Mouse (Mus musculus) forebrain, postnatal 0 days (tissue): Measurements from ENCODE around the gene Serpinb6a. TPM values are rescaled to one million over a fixed set of nuclear protein-coding genes. Genes with fewer than 3 reads are reported as not detected.

ENCODE experiments used
- ATAC-seq: fragments of 200-750 bp; cut with Nextera tagmentation; 2 replicates; pipeline ENCODE4 v1.8.0; 2017; ENCODE audit warnings: mild to moderate bottlenecking, moderate library complexity
- DNase-seq: peaks from one replicate; pipeline ENCODE4 v3.0.0-alpha.2; 2015
- H3K27ac ChIP-seq: fragments of 300-500 bp; sonication (generic); 2 replicates; pipeline ENCODE4 v1.5.1; 2014; ENCODE audit warnings: low read depth, mild to moderate bottlenecking, antibody characterized with exemption, low read length, moderate library complexity, mixed read lengths
- H3K27me3 ChIP-seq: fragments of 300-500 bp; sonication (generic); 2 replicates; pipeline ENCODE4 v1.6.1; 2014; ENCODE audit warnings: mild to moderate bottlenecking, low read length, mixed read lengths; ENCODE audit not compliant: insufficient read depth
- H3K36me3 ChIP-seq: fragments of 300-500 bp; sonication (generic); 2 replicates; pipeline ENCODE4 v1.6.1; 2014; ENCODE audit warnings: mild to moderate bottlenecking, moderate library complexity; ENCODE audit not compliant: insufficient read depth
- H3K4me1 ChIP-seq: fragments of 300-500 bp; sonication (generic); 2 replicates; pipeline ENCODE4 v1.6.1; 2014; ENCODE audit warnings: antibody characterized with exemption; ENCODE audit not compliant: insufficient read depth
- H3K4me2 ChIP-seq: fragments of 300-500 bp; sonication (generic); 2 replicates; pipeline ENCODE4 v1.6.1; 2014; ENCODE audit warnings: low read depth, mild to moderate bottlenecking, moderate library complexity
- H3K4me3 ChIP-seq: fragments of 300-500 bp; sonication (generic); 2 replicates; pipeline ENCODE4 v1.5.1; 2014; ENCODE audit warnings: low read depth, low read length, mixed read lengths
- H3K9ac ChIP-seq: fragments of 300-500 bp; sonication (generic); 2 replicates; pipeline ENCODE4 v1.6.1; 2014; ENCODE audit warnings: mild to moderate bottlenecking
- H3K9me3 ChIP-seq: fragments of 300-500 bp; sonication (generic); 2 replicates; pipeline ENCODE4 v1.6.1; 2016; ENCODE audit warnings: low read length
- CTCF ChIP-seq: sonication (generic); IDR thresholded peaks from 2 replicates; pipeline ENCODE4 v1.5.1; 2016; ENCODE audit warnings: antibody characterized with exemption, control low read depth, low read depth
- WGBS: fragments of 180-500 bp; shearing (Covaris S2); extraction: QIAGEN DNeasy Blood & Tissue Kit; methylation state at CpG from one replicate; pipeline ENCODE4 v1.1.7; 2014; 5-methylcytosine and 5-hydroxymethylcytosine counted together
- polyA plus RNA-seq: library from polyadenylated mRNA; unstranded; fragments of >200 nt; fragmentation: Nextera tagmentation; extraction: Ambion mirVana; gene quantifications from 2 replicates; pipeline ENCODE4 v1.2.1, GENCODE M21; 2015
- total RNA-seq: library from RNA; depleted of rRNA; stranded (reverse); fragments of >200 nt; gene quantifications from 2 replicates; pipeline ENCODE4 v1.2.3, GENCODE M21; 2014

The Serpinb6a gene
- total and polyA plus RNA-seq, 2 experiments from 2014 or later, result 50.6 to 62.6 TPM

- 25% methylated on average over 1 of the region's 1 CpGs for WGBS
Measured at GRCm38 (mm10) chr13:33995197-33995596, 7.4 kb downstream of the Serpinb6a start.

GRCm38 (mm10) chr13:33989625-33990024 lies 13.0 kb downstream of the Serpinb6a start:
- Histone ChIP-seq H3K4me3 (no peak overlapping the region), H3K4me1 (no peaks in the 10 kb centered on the region), H3K27ac (no peak overlapping the region), H3K9me3 (no peaks in the 10 kb centered on the region), H3K27me3 (no peaks in the 10 kb centered on the region), H3K36me3 (no peaks in the 10 kb centered on the region; the same call in 1 of the 2 replicates), H3K4me2 (no peak overlapping the region), H3K9ac (no peak overlapping the region)
- no peak for DNase-seq
- TF ChIP-seq CTCF, result no peak
- WGBS, result 83% methylated on average over 5 of the region's 5 CpGs
- ATAC-seq, result no peak

More at GRCm38 (mm10) chr13:33995197-33995596, 7.4 kb downstream of the Serpinb6a start:
- H3K27me3 ChIP-seq, result no peaks in the 10 kb centered on the region
- H3K4me2 ChIP-seq, result no peak overlapping the region
- no peak overlapping the region for H3K27ac ChIP-seq
- H3K4me1 ChIP-seq, result no peaks in the 10 kb centered on the region
- ATAC-seq, result peak; percentile 64
- H3K9me3 ChIP-seq, result no peaks in the 10 kb centered on the region
- H3K4me3 ChIP-seq, result no peak overlapping the region
- no peak overlapping the region for H3K9ac ChIP-seq
- DNase-seq, result peak; percentile 76
- H3K36me3 ChIP-seq, result no peaks in the 10 kb centered on the region
- TF ChIP-seq CTCF, result peak; percentile 88

DNA sequence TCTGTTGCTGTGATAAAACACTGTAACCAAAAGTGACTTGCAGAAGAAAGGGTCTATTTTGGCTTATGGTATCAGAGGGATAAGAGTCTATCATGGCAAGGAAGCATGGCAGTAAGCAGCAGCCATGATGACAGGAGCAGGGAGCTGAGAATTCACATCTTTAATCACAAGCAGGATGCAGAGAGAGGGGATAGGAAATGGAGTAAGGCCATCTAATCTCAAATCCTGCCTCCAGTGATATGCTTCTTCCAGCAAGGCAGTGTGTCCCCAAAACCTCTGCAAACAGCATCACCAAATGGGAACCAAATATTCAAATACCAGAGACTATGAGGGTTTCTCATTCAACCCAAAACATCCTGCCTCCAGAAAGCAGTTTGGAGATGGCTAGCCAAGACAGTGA lies 36.0 kb downstream of the Serpinb6a start:
- Histone ChIP-seq H3K27me3 (no peaks in the 10 kb centered on the region), H3K4me2 (no peak overlapping the region), H3K27ac (no peak overlapping the region), H3K9ac (no peak overlapping the region), H3K4me1 (no peaks in the 10 kb centered on the region), H3K9me3 (no peaks in the 10 kb centered on the region), H3K36me3 (no peaks in the 10 kb centered on the region), H3K4me3 (no peak overlapping the region)
- ATAC-seq (no peak), DNase-seq (no peak)
- TF ChIP-seq CTCF, result no peak

GRCm38 (mm10) chr13:33966025-33966412 lies 36.6 kb downstream of the Serpinb6a start:
- no peaks in the 10 kb centered on the region for H3K36me3 ChIP-seq
- DNase-seq (no peak), ATAC-seq (no peak)
- H3K9ac ChIP-seq, result no peak overlapping the region
- H3K4me1 ChIP-seq, result no peaks in the 10 kb centered on the region
- no peak overlapping the region for H3K4me3 ChIP-seq
- TF ChIP-seq CTCF, result no peak
- H3K4me2 ChIP-seq, result no peak overlapping the region
- H3K27me3 ChIP-seq, result no peaks in the 10 kb centered on the region
- no peaks in the 10 kb centered on the region for H3K9me3 ChIP-seq
- WGBS, result 80% methylated on average over 4 of the region's 4 CpGs
- no peak overlapping the region for H3K27ac ChIP-seq

GRCm38 (mm10) chr13:33965056-33966024 lies 37.3 kb downstream of the Serpinb6a start:
- peak overlapping the region; percentile 43 for H3K4me3 ChIP-seq
- DNase-seq (no peak), ATAC-seq (peak; percentile 26)
- no peaks in the 10 kb centered on the region for H3K4me1 ChIP-seq
- H3K4me2 ChIP-seq, result peak overlapping the region; percentile 71
- H3K27me3 ChIP-seq, result no peaks in the 10 kb centered on the region
- TF ChIP-seq CTCF, result no peak
- H3K36me3 ChIP-seq, result no peaks in the 10 kb centered on the region
- H3K27ac ChIP-seq, result peak overlapping the region; percentile 66; the same call in 1 of the 2 replicates
- WGBS, result 25% methylated on average over 14 of the region's 14 CpGs
- peak overlapping the region; percentile 55 for H3K9ac ChIP-seq
- H3K9me3 ChIP-seq, result no peaks in the 10 kb centered on the region

DNA sequence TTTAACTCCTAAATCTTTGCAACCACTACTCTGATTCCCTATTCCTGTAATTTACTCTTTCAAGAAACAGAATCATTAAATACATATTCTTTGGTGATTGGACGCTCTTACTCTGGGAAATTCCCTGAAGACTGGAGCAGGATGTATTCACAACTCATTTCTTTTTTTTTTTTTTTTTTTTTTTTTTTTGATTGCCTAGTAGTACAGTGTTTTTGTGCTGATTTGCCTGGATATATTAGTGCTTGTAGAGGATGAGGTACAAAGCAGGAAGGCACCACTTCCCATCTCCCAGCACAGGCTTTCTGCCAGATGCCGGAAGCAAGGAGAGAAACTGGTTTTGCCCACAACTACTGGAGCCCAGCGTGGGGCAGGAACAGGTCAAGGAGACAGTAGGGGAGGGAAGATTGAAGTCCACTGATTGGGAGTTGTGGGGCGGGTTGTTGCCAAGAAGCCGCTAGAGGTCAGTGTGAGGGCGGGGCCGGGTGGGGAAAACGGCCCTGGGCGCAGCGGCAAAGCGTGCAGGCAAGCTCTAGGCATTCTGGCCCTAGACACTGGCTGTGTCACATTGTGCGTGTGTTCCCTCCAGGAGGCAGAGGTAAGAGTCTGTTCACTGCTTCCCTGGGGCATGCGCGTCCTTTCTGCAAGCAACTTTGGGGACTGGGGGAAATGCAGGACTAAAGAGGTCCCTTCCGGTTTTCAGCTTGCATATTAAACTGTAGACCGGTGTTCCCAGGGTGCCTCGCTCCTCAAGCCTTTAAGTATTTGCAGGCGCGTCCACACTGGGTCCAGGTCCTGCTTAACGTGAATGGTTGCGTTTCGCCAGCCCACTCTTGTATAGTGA lies 38.2 kb downstream of the Serpinb6a start, which contains the start of gene Nqo2:
Gene Nqo2, plus strand, starts transcription at position 482 of the 841 bp plus-strand sequence.
- H3K27me3 ChIP-seq, result no peaks in the 10 kb centered on the region
- no peaks in the 10 kb centered on the region for H3K36me3 ChIP-seq
- H3K4me3 ChIP-seq, result peak within 1 kb of the TSS; percentile 43
- 2% methylated on average over 22 of the region's 22 CpGs for WGBS
- ATAC-seq, result peak; percentile 94
- DNase-seq, result peak; percentile 66
- H3K9me3 ChIP-seq, result no peaks in the 10 kb centered on the region
- H3K4me1 ChIP-seq, result no peaks in the 10 kb centered on the region
- peak; percentile 39 for TF ChIP-seq CTCF
- H3K4me2 ChIP-seq, result peak within 1 kb of the TSS; percentile 71
- H3K27ac ChIP-seq, result peak within 1 kb of the TSS; percentile 66
- peak within 1 kb of the TSS; percentile 55 for H3K9ac ChIP-seq

GRCm38 (mm10) chr13:33959771-33960170 lies 42.8 kb downstream of the Serpinb6a start:
- no peak for DNase-seq
- 93% methylated on average over 2 of the region's 2 CpGs for WGBS

More at GRCm38 (mm10) chr13:33959771-33960170, 42.8 kb downstream of the Serpinb6a start:
- no peaks in the 10 kb centered on the region for H3K9me3 ChIP-seq
- no peak for ATAC-seq
- no peak overlapping the region for H3K27ac ChIP-seq
- TF ChIP-seq CTCF, result no peak
- H3K4me3 ChIP-seq, result no peak overlapping the region
- H3K9ac ChIP-seq, result no peak overlapping the region
- no peaks in the 10 kb centered on the region for H3K27me3 ChIP-seq
- no peak overlapping the region for H3K4me2 ChIP-seq
- no peaks in the 10 kb centered on the region for H3K4me1 ChIP-seq
- H3K36me3 ChIP-seq, result no peaks in the 10 kb centered on the region
